12 mouse cellular contexts compared by ENCODE assay signal in the genomic region with DNA sequence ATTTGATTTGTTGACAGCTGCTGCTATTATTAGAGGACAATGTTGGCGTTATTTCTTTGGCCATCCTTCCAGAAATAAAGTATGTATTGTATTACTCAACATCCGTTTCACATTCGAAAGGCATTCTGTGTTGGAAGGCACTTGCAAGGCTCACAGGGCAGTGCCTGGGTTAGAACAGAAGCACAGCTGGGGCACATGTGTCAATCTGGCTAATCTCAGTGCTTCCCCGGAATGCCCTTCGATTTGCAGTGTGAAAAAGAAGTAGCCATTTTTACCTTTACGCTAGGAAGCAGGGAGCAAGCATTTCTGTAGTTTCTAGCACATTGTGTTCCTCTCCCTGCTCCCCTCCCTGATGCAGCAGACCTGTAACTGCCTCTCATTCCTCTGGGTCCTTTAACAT. TPM values are rescaled to one million over a fixed set of nuclear protein-coding genes. Genes with fewer than 3 reads are reported as not detected.
A peak's percentile ranks its signal among the peaks of the same experiment; 100 is the strongest.
DNase-seq lines count a peak whose midpoint lies in the region; ATAC-seq and TF ChIP-seq lines count a peak whose summit lies in the region.
"Had no signal": no experiment of that assay in that cellular context is flagged by ENCODE, and none has a peak within 500 bp of the region (broad histone marks: within the 10 kb centered on the region; RNA-seq: fewer than 3 reads in every experiment).

No protein-coding gene starts in this region.

- no peak overlapping the region for H3K4me2 ChIP-seq in stomach, postnatal 0 days (replicated peaks; ENCODE audit: low read depth)

- no peak for TF ChIP-seq EP300 in stomach, postnatal 0 days (optimal IDR thresholded peaks at IDR 0.05)

- H3K36me3 ChIP-seq in testis, adult 2 months (ENCODE audit: control insufficient read depth, insufficient read depth, low read length), result no peaks in the 10 kb centered on the region
- H3K36me3 ChIP-seq in stomach, postnatal 0 days (ENCODE audit: control insufficient read depth, insufficient read depth, low read length), result no peaks in the 10 kb centered on the region

- ATAC-seq in stomach, postnatal 0 days (ENCODE audit: low FRiP score, low TSS enrichment), result no peak

- no peak for TF ChIP-seq POLR2A in testis, adult 2 months (IDR thresholded peaks at IDR 0.05; ENCODE audit: control insufficient read depth, low read depth, low read length)

- no peaks in the 10 kb centered on the region for H3K27me3 ChIP-seq in testis, adult 2 months (ENCODE audit: control insufficient read depth, insufficient read depth, low read length)
- no peaks in the 10 kb centered on the region for H3K27me3 ChIP-seq in stomach, postnatal 0 days (ENCODE audit: control insufficient read depth, insufficient read depth, low read length)

- TF ChIP-seq CTCF in testis, adult 2 months (IDR thresholded peaks at IDR 0.05; ENCODE audit: control insufficient read depth, insufficient read depth, insufficient replicate concordance, low read depth, low read length), result no peak
- no peak for TF ChIP-seq CTCF in stomach, postnatal 0 days (IDR thresholded peaks at IDR 0.05; ENCODE audit: low read depth)

- H3K4me1 ChIP-seq in testis, adult 2 months (ENCODE audit: control insufficient read depth, insufficient read depth, low read length), result peaks cover 3% of the 10 kb centered on the region
- no peaks in the 10 kb centered on the region for H3K4me1 ChIP-seq in stomach, postnatal 0 days (replicated peaks; ENCODE audit: control insufficient read depth, insufficient read depth)

- peak; percentile 57 for DNase-seq in heart, adult 18-20 months
- no peak for DNase-seq in heart, adult 8-10 months (ENCODE audit: low spot score)
- DNase-seq in testis, postnatal 10 days (ENCODE audit: low spot score), result no peak
- peak; percentile 13 to 32 for DNase-seq in kidney, postnatal 36 days
- no peak for DNase-seq in stomach, postnatal 0 days (ENCODE audit: low spot score)
- no peak for DNase-seq in cerebellum, adult 11 months
- DNase-seq in urinary bladder, postnatal 10 days (ENCODE audit: low spot score), result no peak
- DNase-seq: adrenal gland, adult 8-10 months; gastrocnemius, postnatal 25 days; thymus, postnatal 25 days had no signal

- no peak overlapping the region for H3K4me3 ChIP-seq in testis, adult 2 months (ENCODE audit: control insufficient read depth, low read depth, low read length)
- no peak overlapping the region for H3K4me3 ChIP-seq in stomach, postnatal 0 days (ENCODE audit: low read depth, low read length)

- H3K9me3 ChIP-seq in stomach, postnatal 0 days (ENCODE audit: control insufficient read depth, low read length), result no peaks in the 10 kb centered on the region

- 0 out of 2 replicates have a peak overlapping the region, but pooled peaks have one; percentile 14 for H3K27ac ChIP-seq in testis, adult 2 months (ENCODE audit: control insufficient read depth, insufficient read depth, low read depth, low read length)
- H3K27ac ChIP-seq in stomach, postnatal 0 days (replicated peaks), result peak overlapping the region; percentile 53

- 40% methylated on average over 6 of the region's 6 CpGs for WGBS in stomach, postnatal 0 days

- H3K9ac ChIP-seq in stomach, postnatal 0 days (ENCODE audit: low read length), result no peak overlapping the region

RNA-seq across cellular contexts. Expression of gene Ifit2, which starts 2.5 kb away (rescaled TPM):
- 1 to 10 TPM; 3.1 to 3.7 TPM for total RNA-seq in heart, adult 18-20 months (2021)
- 1 to 10 TPM; 3.2 to 4.4 (median 3.7) TPM for total RNA-seq in heart, adult 8-10 months (2022)
- polyA plus RNA-seq in testis, adult 2 months (2012; rRNA removed), result 0.05 and 0.14 TPM in 2 replicates
- 2.3 and 2.5 TPM in 2 replicates for polyA plus RNA-seq in stomach, postnatal 0 days (2015; fragmentation: Nextera tagmentation; extraction: Ambion mirVana)

RNA-seq across cellular contexts. Expression of gene Lipa, which starts 25.7 kb away (rescaled TPM):
- 10 to 100 TPM; 22.2 to 28.9 TPM for total RNA-seq in heart, adult 18-20 months (2021)
- total RNA-seq in heart, adult 8-10 months (2022), result 10 to 100 TPM; 22.6 to 27.5 (median 24.7) TPM
- polyA plus RNA-seq in testis, adult 2 months (2012; rRNA removed), result 3.0 and 3.8 TPM in 2 replicates
- polyA plus RNA-seq in stomach, postnatal 0 days (2015; fragmentation: Nextera tagmentation; extraction: Ambion mirVana), result 18.1 and 19.1 TPM in 2 replicates

RNA-seq across cellular contexts. Expression of gene Ifit3, which starts 30.3 kb away (rescaled TPM):
- total RNA-seq in heart, adult 18-20 months (2021), result 1 to 10 TPM; 2.8 to 3.4 TPM
- total RNA-seq in heart, adult 8-10 months (2022), result 1 to 10 TPM; 1.8 to 4.4 (median 3.9) TPM
- 0.30 and 0.37 TPM in 2 replicates for polyA plus RNA-seq in testis, adult 2 months (2012; rRNA removed)
- 2.5 and 2.7 TPM in 2 replicates for polyA plus RNA-seq in stomach, postnatal 0 days (2015; fragmentation: Nextera tagmentation; extraction: Ambion mirVana)

RNA-seq across cellular contexts. Expression of gene Ifit1bl1, which starts 48.7 kb away (rescaled TPM):
- 1 to 10 TPM; 1.3 to 2.5 TPM for total RNA-seq in heart, adult 18-20 months (2021)
- 1 to 10 TPM; 1.4 to 3.8 (median 2.1) TPM for total RNA-seq in heart, adult 8-10 months (2022)
- polyA plus RNA-seq in testis, adult 2 months (2012; rRNA removed), result not detected in 2 replicates
- polyA plus RNA-seq in stomach, postnatal 0 days (2015; fragmentation: Nextera tagmentation; extraction: Ambion mirVana), result 8.7 and 8.8 TPM in 2 replicates
- total RNA-seq: common myeloid progenitor, adult 5-6 weeks; gastrocnemius, postnatal 25 days had no signal

RNA-seq across cellular contexts. Expression of gene Ifit3b, which starts 54.7 kb away (rescaled TPM):
- 1 to 10 TPM in 1 of 2 experiments, under 1 TPM in 1; 0.90 to 1.5 TPM for total RNA-seq in heart, adult 18-20 months (2021)
- total RNA-seq in heart, adult 8-10 months (2022), result 1 to 10 TPM; 1.4 to 1.8 (median 1.5) TPM
- 0.14 TPM in 1 of 2 replicates, not detected in the other for polyA plus RNA-seq in testis, adult 2 months (2012; rRNA removed)
- polyA plus RNA-seq in stomach, postnatal 0 days (2015; fragmentation: Nextera tagmentation; extraction: Ambion mirVana), result 0.61 and 0.74 TPM in 2 replicates
- total RNA-seq: common myeloid progenitor, adult 5-6 weeks had no signal

Comparison
In these comparisons a context has a peak if more than half of its experiments do, and no peak if none do; other contexts are left out.
1. DNase-seq: peak in heart, adult 18-20 months (2 of 2) and kidney, postnatal 36 days (2 of 2); none in heart, adult 8-10 months (single experiment), testis, postnatal 10 days (single experiment), stomach, postnatal 0 days (single experiment), cerebellum, adult 11 months (single experiment) and urinary bladder, postnatal 10 days (single experiment).